Mouse (Mus musculus) macrophage (primary cell): ENCODE measurements around the gene Ddx54. TPM values are rescaled to one million over a fixed set of nuclear protein-coding genes. Genes with fewer than 3 reads are reported as not detected.

ENCODE experiments used
- H3K27ac ChIP-seq: fragments of 350-480 bp; formaldehyde crosslinking; 2 replicates; pipeline ENCODE4 v1.9.0; 2021
- H3K36me3 ChIP-seq: fragments of 350-480 bp; formaldehyde crosslinking; 2 replicates; pipeline ENCODE4 v1.9.0; 2021; ENCODE audit errors: inconsistent target
- H3K4me3 ChIP-seq: fragments of 350-480 bp; formaldehyde crosslinking; 2 replicates; pipeline ENCODE4 v1.9.0; 2021; ENCODE audit errors: inconsistent target
- H3K79me2 ChIP-seq: fragments of 350-480 bp; formaldehyde crosslinking; 2 replicates; pipeline ENCODE4 v1.9.0; 2021; ENCODE audit errors: inconsistent target
- WGBS: methylation state at CpG from one replicate; pipeline ENCODE4 v1.1.7; 2026; ENCODE audit warnings: inconsistent platforms; ENCODE audit not compliant: missing documents; 5-methylcytosine and 5-hydroxymethylcytosine counted together
- polyA plus RNA-seq: library from polyadenylated mRNA; stranded (reverse); fragments of 250-400 nt; gene quantifications from 3 replicates; pipeline ENCODE4 v1.2.4, GENCODE M21; 2018; ENCODE audit warnings: inconsistent platforms

The Ddx54 gene
- polyA plus RNA-seq, 1 experiment from 2014 or later, result 21.7 TPM

- WGBS, result 85% methylated on average over 2 of the region's 2 CpGs
- Histone ChIP-seq H3K27ac (no peak overlapping the region), H3K79me2 (no peaks in the 10 kb centered on the region), H3K36me3 (no peaks in the 10 kb centered on the region), H3K4me3 (no peak overlapping the region)
Observed at GRCm38 (mm10) chr5:120653873-120654272, 41.3 kb downstream of the Ddx54 start.

- Histone ChIP-seq H3K4me3 (no peak overlapping the region), H3K79me2 (no peaks in the 10 kb centered on the region), H3K36me3 (no peaks in the 10 kb centered on the region), H3K27ac (no peak overlapping the region)
- 87% methylated on average over 12 of the region's 12 CpGs for WGBS
Observed at GRCm38 (mm10) chr5:120656281-120656751, 43.8 kb downstream of the Ddx54 start.

- Histone ChIP-seq H3K27ac (no peak overlapping the region), H3K4me3 (no peak overlapping the region), H3K79me2 (no peaks in the 10 kb centered on the region), H3K36me3 (no peaks in the 10 kb centered on the region)
- 70% methylated on average over 5 of the region's 5 CpGs for WGBS
Observed at GRCm38 (mm10) chr5:120660816-120661215, 48.3 kb downstream of the Ddx54 start.

- WGBS, result 57% methylated on average over 2 of the region's 2 CpGs
- no peaks in the 10 kb centered on the region for H3K79me2 ChIP-seq
- no peak overlapping the region for H3K4me3 ChIP-seq
- H3K36me3 ChIP-seq, result no peaks in the 10 kb centered on the region
- H3K27ac ChIP-seq, result no peak overlapping the region
Observed at GRCm38 (mm10) chr5:120664888-120665287, 52.3 kb downstream of the Ddx54 start.

GRCm38 (mm10) chr5:120668761-120669160 lies 56.2 kb downstream of the Ddx54 start:
- Histone ChIP-seq H3K36me3 (no peaks in the 10 kb centered on the region), H3K27ac (no peak overlapping the region), H3K4me3 (no peak overlapping the region), H3K79me2 (no peaks in the 10 kb centered on the region)
- 71% methylated on average over 7 of the region's 7 CpGs for WGBS

- no peak overlapping the region for H3K4me3 ChIP-seq
- no peak overlapping the region for H3K27ac ChIP-seq
- no peaks in the 10 kb centered on the region for H3K79me2 ChIP-seq
- H3K36me3 ChIP-seq, result no peaks in the 10 kb centered on the region
- WGBS, result 69% methylated on average over 7 of the region's 7 CpGs
Observed at GRCm38 (mm10) chr5:120670132-120670531, 57.6 kb downstream of the Ddx54 start.

GRCm38 (mm10) chr5:120671865-120672264 lies 59.3 kb downstream of the Ddx54 start:
- H3K79me2 ChIP-seq, result no peaks in the 10 kb centered on the region
- no peak overlapping the region for H3K27ac ChIP-seq
- no peak overlapping the region for H3K4me3 ChIP-seq
- H3K36me3 ChIP-seq, result no peaks in the 10 kb centered on the region
- WGBS, result 89% methylated on average over 3 of the region's 3 CpGs

GRCm38 (mm10) chr5:120673626-120674025 lies 61.1 kb downstream of the Ddx54 start:
- 16% methylated on average over 12 of the region's 12 CpGs for WGBS
- no peaks in the 10 kb centered on the region for H3K36me3 ChIP-seq
- H3K79me2 ChIP-seq, result no peaks in the 10 kb centered on the region
- H3K27ac ChIP-seq, result no peak overlapping the region
- H3K4me3 ChIP-seq, result no peak overlapping the region

GRCm38 (mm10) chr5:120674229-120675145 lies 61.9 kb downstream of the Ddx54 start:
- H3K79me2 ChIP-seq, result no peaks in the 10 kb centered on the region
- 34% methylated on average over 17 of the region's 21 CpGs for WGBS
- H3K4me3 ChIP-seq, result no peak overlapping the region
- H3K36me3 ChIP-seq, result no peaks in the 10 kb centered on the region
- H3K27ac ChIP-seq, result no peak overlapping the region

GRCm38 (mm10) chr5:120677516-120677915 lies 65.0 kb downstream of the Ddx54 start:
- Histone ChIP-seq H3K4me3 (no peak overlapping the region), H3K79me2 (no peaks in the 10 kb centered on the region), H3K27ac (no peak overlapping the region), H3K36me3 (no peaks in the 10 kb centered on the region)
- WGBS, result 33% methylated on average over 2 of the region's 2 CpGs

Other genes with a start within 250 kb of the Ddx54 start
- gene Lhx5, start 181.0 kb upstream of the Ddx54 start, polyA plus RNA-seq, result not detected in 3 replicates
- not detected in 3 replicates for gene Sdsl, start 139.9 kb upstream of the Ddx54 start, polyA plus RNA-seq
- gene Sds, start 136.2 kb upstream of the Ddx54 start, polyA plus RNA-seq, result not detected in 3 replicates
- 95.1 to 104 TPM (median 96.6 TPM) in 3 replicates for gene Plbd2, start 109.1 kb upstream of the Ddx54 start, polyA plus RNA-seq
- 25.5 to 66.8 TPM (median 27.4 TPM) in 3 replicates for gene Slc8b1, start 101.6 kb upstream of the Ddx54 start, polyA plus RNA-seq
- gene Tpcn1, start 24.1 kb upstream of the Ddx54 start, polyA plus RNA-seq, result 36.3 to 96.0 TPM (median 65.2 TPM) in 3 replicates
- 0.37 to 0.52 TPM in 2 of 3 replicates, not detected in the other for gene Iqcd, start 23.7 kb upstream of the Ddx54 start, polyA plus RNA-seq
- 4.5 to 4.9 TPM (median 4.8 TPM) in 3 replicates for gene Rita1, start 150 bp upstream of the Ddx54 start, polyA plus RNA-seq
- gene Cfap73, start 21.5 kb downstream of the Ddx54 start, polyA plus RNA-seq, result not detected in 3 replicates
- 0.11 to 0.14 TPM in 2 of 3 replicates, not detected in the other for gene Rasal1, start 36.1 kb downstream of the Ddx54 start, polyA plus RNA-seq
- 0.24 TPM in 1 of 3 replicates, not detected in the others for gene Dtx1, start 99.2 kb downstream of the Ddx54 start, polyA plus RNA-seq
- 26.5 to 90.9 TPM (median 28.2 TPM) in 3 replicates for gene Oas2, start 137.1 kb downstream of the Ddx54 start, polyA plus RNA-seq
- 41.1 to 153 TPM (median 78.6 TPM) in 3 replicates for gene Oas3, start 164.9 kb downstream of the Ddx54 start, polyA plus RNA-seq
- gene Oas1e, start 182.8 kb downstream of the Ddx54 start, polyA plus RNA-seq, result not detected in 3 replicates
- 3.1 to 7.0 TPM (median 4.3 TPM) in 3 replicates for gene Oas1c, start 199.8 kb downstream of the Ddx54 start, polyA plus RNA-seq
- not detected in 3 replicates for gene Oas1f, start 234.6 kb downstream of the Ddx54 start, polyA plus RNA-seq
- gene Oas1h, start 248.7 kb downstream of the Ddx54 start, polyA plus RNA-seq, result not detected in 3 replicates